Mouse (Mus musculus): ENCODE measurements around the gene Cep131. TPM values are rescaled to one million over a fixed set of nuclear protein-coding genes. Genes with fewer than 3 reads are reported as not detected.

The Cep131 gene
- polyA plus RNA-seq, 1 experiment from 2014 or later = 19.2 TPM

DNA sequence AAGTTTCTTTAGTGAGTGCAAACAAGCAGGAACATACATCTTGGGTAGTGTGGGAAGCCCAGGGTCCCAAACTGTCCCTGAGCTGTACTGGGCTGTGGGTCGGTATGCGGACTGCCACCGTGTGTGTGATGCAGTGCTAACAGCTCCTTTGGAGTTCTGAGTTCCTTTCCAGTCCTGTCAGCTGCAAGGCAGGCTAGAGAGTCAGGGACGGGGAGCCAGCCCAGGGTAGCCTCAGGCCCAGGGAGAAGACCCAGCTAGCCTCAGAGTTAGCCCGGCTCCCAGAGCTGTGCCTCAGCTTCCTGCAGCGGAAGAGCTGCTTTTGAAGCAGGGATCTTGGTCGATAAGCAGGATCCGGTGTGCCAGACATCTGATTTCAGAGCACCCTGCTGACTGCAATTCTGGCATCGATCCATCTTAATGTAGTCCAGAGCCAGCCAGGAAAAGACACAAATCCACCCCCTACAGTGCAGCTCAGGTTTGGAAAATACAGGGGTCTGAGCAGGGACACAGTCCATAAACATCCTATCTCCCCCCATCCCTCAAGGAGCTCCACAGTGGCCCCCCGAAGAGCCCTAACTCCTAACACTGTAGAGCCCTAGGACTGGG lies 33.4 kb upstream of the Cep131 start:
- Histone ChIP-seq H3K9me3 (ENCODE audit: control insufficient read depth, low read length) (no peaks in the 10 kb centered on the region), H3K4me2 (no peak overlapping the region), H3K4me1 (replicated peaks; ENCODE audit: control insufficient read depth, insufficient read depth, low read length) (no peaks in the 10 kb centered on the region), H3K27ac (ENCODE audit: low read depth, low read length) (no peak overlapping the region), H3K9ac (ENCODE audit: low read depth, low read length) (no peak overlapping the region), H3K36me3 (ENCODE audit: control insufficient read depth, insufficient read depth, low read length) (peaks cover 7% of the 10 kb centered on the region), H3K27me3 (replicated peaks; ENCODE audit: control insufficient read depth, insufficient read depth, low read length) (no peaks in the 10 kb centered on the region), H3K4me3 (ENCODE audit: low read depth, low read length) (no peak overlapping the region)
- no peak for ATAC-seq (replicated peaks; ENCODE audit: low FRiP score)
- DNase-seq (ENCODE audit: low spot score) = no peak
- WGBS = 86% methylated on average over 10 of the region's 10 CpGs

DNA sequence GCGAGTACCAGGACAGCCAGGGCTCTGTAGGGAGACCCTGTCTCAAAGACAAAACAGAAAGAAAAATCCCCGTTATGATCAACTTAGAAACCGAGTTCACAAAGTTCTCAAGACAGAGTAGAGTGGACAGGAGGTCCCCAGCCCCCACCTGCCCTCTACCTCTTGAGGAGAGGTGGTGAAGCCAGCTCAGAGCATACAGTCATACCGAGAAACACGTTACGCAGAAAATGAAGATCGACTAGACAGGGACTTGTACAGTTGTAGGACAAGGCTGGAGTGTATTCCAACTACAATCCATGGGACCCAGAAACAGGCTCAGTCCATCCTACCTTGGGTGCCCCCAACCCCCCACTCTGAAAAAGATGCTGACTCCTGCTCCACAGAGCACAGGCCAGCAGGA lies 32.5 kb upstream of the Cep131 start:
- no peaks in the 10 kb centered on the region for H3K9me3 ChIP-seq (ENCODE audit: control insufficient read depth, low read length)
- H3K9ac ChIP-seq (ENCODE audit: low read depth, low read length) = no peak overlapping the region
- H3K4me2 ChIP-seq = no peak overlapping the region
- no peak overlapping the region for H3K27ac ChIP-seq (ENCODE audit: low read depth, low read length)
- peaks cover 10% of the 10 kb centered on the region for H3K36me3 ChIP-seq (ENCODE audit: control insufficient read depth, insufficient read depth, low read length)
- H3K27me3 ChIP-seq (replicated peaks; ENCODE audit: control insufficient read depth, insufficient read depth, low read length) = no peaks in the 10 kb centered on the region
- 95% methylated on average over 7 of the region's 7 CpGs for WGBS
- no peaks in the 10 kb centered on the region for H3K4me1 ChIP-seq (replicated peaks; ENCODE audit: control insufficient read depth, insufficient read depth, low read length)
- DNase-seq (ENCODE audit: low spot score) (no peak), ATAC-seq (replicated peaks; ENCODE audit: low FRiP score) (no peak)
- no peak overlapping the region for H3K4me3 ChIP-seq (ENCODE audit: low read depth, low read length)

DNA sequence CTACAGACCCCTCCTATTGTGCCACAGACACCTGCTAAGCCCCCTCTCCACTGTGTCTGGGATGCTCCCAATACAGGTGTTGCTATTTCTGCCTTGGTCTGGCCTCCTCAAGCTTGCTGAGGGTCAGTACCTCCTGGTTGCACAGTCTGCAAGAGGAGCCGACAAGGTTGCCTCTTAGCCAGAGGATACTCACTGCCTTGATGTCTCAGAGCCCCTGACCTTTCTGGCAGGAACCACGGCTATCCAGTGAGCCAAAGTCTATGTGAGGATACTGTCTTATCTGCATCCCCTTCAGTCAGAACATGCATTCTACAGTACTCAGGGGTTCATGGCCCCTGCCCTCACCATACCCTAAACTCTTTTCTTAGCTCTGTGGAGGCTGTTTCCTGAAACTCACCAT lies 31.0 kb upstream of the Cep131 start:
- Histone ChIP-seq H3K9me3 (ENCODE audit: control insufficient read depth, low read length) (no peaks in the 10 kb centered on the region), H3K4me1 (replicated peaks; ENCODE audit: control insufficient read depth, insufficient read depth, low read length) (no peaks in the 10 kb centered on the region), H3K4me2 (no peak overlapping the region), H3K9ac (ENCODE audit: low read depth, low read length) (no peak overlapping the region), H3K27ac (ENCODE audit: low read depth, low read length) (no peak overlapping the region), H3K36me3 (ENCODE audit: control insufficient read depth, insufficient read depth, low read length) (peaks cover 16% of the 10 kb centered on the region), H3K4me3 (ENCODE audit: low read depth, low read length) (no peak overlapping the region), H3K27me3 (replicated peaks; ENCODE audit: control insufficient read depth, insufficient read depth, low read length) (no peaks in the 10 kb centered on the region)
- WGBS = 80% methylated on average over 2 of the region's 2 CpGs
- ATAC-seq (replicated peaks; ENCODE audit: low FRiP score) (no peak), DNase-seq (ENCODE audit: low spot score) (no peak)

- no peaks in the 10 kb centered on the region for H3K4me1 ChIP-seq (replicated peaks; ENCODE audit: control insufficient read depth, insufficient read depth, low read length)
- H3K27me3 ChIP-seq (replicated peaks; ENCODE audit: control insufficient read depth, insufficient read depth, low read length) = no peaks in the 10 kb centered on the region
- 90% methylated on average over 21 of the region's 21 CpGs for WGBS
- peaks cover 26% of the 10 kb centered on the region for H3K36me3 ChIP-seq (ENCODE audit: control insufficient read depth, insufficient read depth, low read length)
- no peak overlapping the region for H3K27ac ChIP-seq (ENCODE audit: low read depth, low read length)
- no peak for DNase-seq (ENCODE audit: low spot score)
- no peak for ATAC-seq (replicated peaks; ENCODE audit: low FRiP score)
- no peaks in the 10 kb centered on the region for H3K9me3 ChIP-seq (ENCODE audit: control insufficient read depth, low read length)
- H3K4me3 ChIP-seq (ENCODE audit: low read depth, low read length) = no peak overlapping the region
- no peak overlapping the region for H3K9ac ChIP-seq (ENCODE audit: low read depth, low read length)
- H3K4me2 ChIP-seq = no peak overlapping the region
Observed at GRCm38 (mm10) chr11:120114488-120115215, 28.0 kb upstream of the Cep131 start.

DNA sequence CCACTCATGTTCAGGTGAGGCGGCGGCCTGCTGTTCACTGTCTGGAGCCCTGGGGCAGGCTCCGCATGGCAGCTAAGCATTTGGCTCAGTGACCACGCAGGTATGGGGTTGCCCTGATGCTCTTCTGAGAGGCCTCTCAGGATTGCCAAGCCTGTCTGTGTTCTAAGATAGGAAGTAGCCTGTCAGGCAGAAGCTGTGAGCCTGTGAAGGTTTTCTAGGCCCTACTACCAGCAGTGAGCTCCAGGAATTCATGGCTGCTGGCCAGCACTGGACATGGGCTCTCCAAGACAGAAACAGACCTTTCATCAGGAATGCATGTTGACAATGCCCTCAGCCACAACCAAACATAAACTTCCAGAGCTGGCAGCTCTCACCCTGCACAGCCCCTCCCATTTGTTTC lies 25.5 kb upstream of the Cep131 start:
- Histone ChIP-seq H3K27me3 (replicated peaks; ENCODE audit: control insufficient read depth, insufficient read depth, low read length) (no peaks in the 10 kb centered on the region), H3K4me1 (replicated peaks; ENCODE audit: control insufficient read depth, insufficient read depth, low read length) (no peaks in the 10 kb centered on the region), H3K27ac (ENCODE audit: low read depth, low read length) (no peak overlapping the region), H3K4me2 (no peak overlapping the region), H3K4me3 (ENCODE audit: low read depth, low read length) (no peak overlapping the region), H3K9ac (ENCODE audit: low read depth, low read length) (no peak overlapping the region), H3K9me3 (ENCODE audit: control insufficient read depth, low read length) (no peaks in the 10 kb centered on the region), H3K36me3 (ENCODE audit: control insufficient read depth, insufficient read depth, low read length) (peaks cover 42% of the 10 kb centered on the region)
- ATAC-seq (replicated peaks; ENCODE audit: low FRiP score) (no peak), DNase-seq (ENCODE audit: low spot score) (no peak)
- WGBS = 95% methylated on average over 4 of the region's 4 CpGs

GRCm38 (mm10) chr11:120111033-120111432 lies 24.4 kb upstream of the Cep131 start:
- H3K4me2 ChIP-seq = no peak overlapping the region
- no peak overlapping the region for H3K4me3 ChIP-seq (ENCODE audit: low read depth, low read length)
- H3K36me3 ChIP-seq (ENCODE audit: control insufficient read depth, insufficient read depth, low read length) = peaks cover 48% of the 10 kb centered on the region
- no peaks in the 10 kb centered on the region for H3K4me1 ChIP-seq (replicated peaks; ENCODE audit: control insufficient read depth, insufficient read depth, low read length)
- no peaks in the 10 kb centered on the region for H3K27me3 ChIP-seq (replicated peaks; ENCODE audit: control insufficient read depth, insufficient read depth, low read length)
- ATAC-seq (replicated peaks; ENCODE audit: low FRiP score) (no peak), DNase-seq (ENCODE audit: low spot score) (peak; percentile 55)
- 10% methylated on average over 2 of the region's 2 CpGs for WGBS
- no peak overlapping the region for H3K9ac ChIP-seq (ENCODE audit: low read depth, low read length)
- H3K27ac ChIP-seq (ENCODE audit: low read depth, low read length) = no peak overlapping the region
- no peaks in the 10 kb centered on the region for H3K9me3 ChIP-seq (ENCODE audit: control insufficient read depth, low read length)

- DNase-seq (ENCODE audit: low spot score) (no peak), ATAC-seq (replicated peaks; ENCODE audit: low FRiP score) (no peak)
- no peak overlapping the region for H3K27ac ChIP-seq (ENCODE audit: low read depth, low read length)
- H3K36me3 ChIP-seq (ENCODE audit: control insufficient read depth, insufficient read depth, low read length) = peaks cover 50% of the 10 kb centered on the region
- no peak overlapping the region for H3K9ac ChIP-seq (ENCODE audit: low read depth, low read length)
- no peak overlapping the region for H3K4me3 ChIP-seq (ENCODE audit: low read depth, low read length)
- 83% methylated on average over 7 of the region's 7 CpGs for WGBS
- no peaks in the 10 kb centered on the region for H3K27me3 ChIP-seq (replicated peaks; ENCODE audit: control insufficient read depth, insufficient read depth, low read length)
- H3K4me2 ChIP-seq = no peak overlapping the region
- no peaks in the 10 kb centered on the region for H3K4me1 ChIP-seq (replicated peaks; ENCODE audit: control insufficient read depth, insufficient read depth, low read length)
- no peaks in the 10 kb centered on the region for H3K9me3 ChIP-seq (ENCODE audit: control insufficient read depth, low read length)
Observed at GRCm38 (mm10) chr11:120110554-120110953, 23.9 kb upstream of the Cep131 start.

DNA sequence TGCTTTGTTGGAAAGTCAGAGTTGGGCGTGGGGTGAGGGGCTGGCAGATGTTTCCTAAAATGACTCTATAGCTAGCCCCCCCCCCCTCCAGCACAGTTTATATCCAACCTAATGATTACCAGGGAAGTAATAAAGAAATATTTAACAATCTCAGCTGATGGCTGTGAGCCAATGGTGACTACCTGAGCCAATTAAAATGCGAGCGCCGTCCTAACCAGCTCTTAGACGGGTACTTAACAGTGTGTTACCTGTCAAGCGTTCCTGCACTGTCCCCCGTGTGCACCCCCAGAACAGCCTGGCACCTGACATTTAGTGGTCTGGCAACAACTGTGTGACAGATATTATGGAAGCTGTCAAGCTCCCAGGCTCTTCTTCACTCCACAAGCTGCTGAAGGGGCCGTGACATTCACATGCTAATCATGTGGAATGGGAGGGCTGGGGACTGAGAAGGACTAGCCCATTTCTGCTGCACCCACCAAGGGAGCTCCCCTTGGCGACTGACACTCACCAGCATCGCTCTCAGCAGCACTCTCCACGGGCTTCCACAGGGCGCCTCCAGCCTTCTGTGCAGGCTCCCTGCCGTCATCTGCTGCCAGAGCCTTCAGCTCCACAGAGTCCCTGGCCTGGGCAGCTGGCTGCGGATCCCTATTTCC lies 23.1 kb upstream of the Cep131 start:
- Histone ChIP-seq H3K4me3 (ENCODE audit: low read depth, low read length) (no peak overlapping the region), H3K9me3 (ENCODE audit: control insufficient read depth, low read length) (no peaks in the 10 kb centered on the region), H3K27me3 (replicated peaks; ENCODE audit: control insufficient read depth, insufficient read depth, low read length) (no peaks in the 10 kb centered on the region), H3K27ac (ENCODE audit: low read depth, low read length) (no peak overlapping the region), H3K9ac (ENCODE audit: low read depth, low read length) (no peak overlapping the region), H3K36me3 (ENCODE audit: control insufficient read depth, insufficient read depth, low read length) (peaks cover 53% of the 10 kb centered on the region), H3K4me1 (replicated peaks; ENCODE audit: control insufficient read depth, insufficient read depth, low read length) (no peaks in the 10 kb centered on the region), H3K4me2 (no peak overlapping the region)
- ATAC-seq (replicated peaks; ENCODE audit: low FRiP score) (no peak), DNase-seq (ENCODE audit: low spot score) (no peak)
- 85% methylated on average over 14 of the region's 14 CpGs for WGBS

Data from liver, embryonic 11.5 days (tissue).